Mouse (Mus musculus): Measurements from ENCODE around the gene Olfr843. TPM values are rescaled to one million over a fixed set of nuclear protein-coding genes. Genes with fewer than 3 reads are reported as not detected.

The Olfr843 gene
- 0.07 TPM for polyA plus RNA-seq (2017; shearing (Covaris generic))

GRCm38 (mm10) chr9:19251887-19252286, at the start of gene Olfr843:
Olfr843 (minus strand) TSS chr9:19251987.

Other genes with a start within 250 kb of the Olfr843 start
- not detected for gene Olfr835, start 219.3 kb downstream of the Olfr843 start, polyA plus RNA-seq (2017; shearing (Covaris generic))
- gene Olfr836, start 131.6 kb downstream of the Olfr843 start, polyA plus RNA-seq (2017; shearing (Covaris generic)), result not detected
- 0.46 TPM for gene Olfr837, start 115.7 kb downstream of the Olfr843 start, polyA plus RNA-seq (2017; shearing (Covaris generic))
- gene Olfr839-ps1, start 74.7 kb downstream of the Olfr843 start, polyA plus RNA-seq (2017; shearing (Covaris generic)), result 0.10 TPM
- gene Olfr844, start 64.4 kb upstream of the Olfr843 start, polyA plus RNA-seq (2017; shearing (Covaris generic)), result not detected
- gene Olfr845, start 84.5 kb upstream of the Olfr843 start, polyA plus RNA-seq (2017; shearing (Covaris generic)), result not detected
- gene Olfr846, start 112.0 kb upstream of the Olfr843 start, polyA plus RNA-seq (2017; shearing (Covaris generic)), result not detected
- gene Olfr847, start 126.7 kb upstream of the Olfr843 start, polyA plus RNA-seq (2017; shearing (Covaris generic)), result not detected
- gene Olfr849, start 188.3 kb upstream of the Olfr843 start, polyA plus RNA-seq (2017; shearing (Covaris generic)), result not detected
- not detected for gene Olfr850, start 226.3 kb upstream of the Olfr843 start, polyA plus RNA-seq (2017; shearing (Covaris generic))
- not detected for gene Olfr851, start 241.3 kb upstream of the Olfr843 start, polyA plus RNA-seq (2017; shearing (Covaris generic))

All from effector memory CD4-positive, alpha-beta T cell, adult 5 months (primary cell).